In genomic region chr7:99863362-99863761, GRCm38 (mm10) we compare ENCODE assay signal across 7 mouse cellular contexts. TPM values are rescaled to one million over a fixed set of nuclear protein-coding genes. Genes with fewer than 3 reads are reported as not detected.
DNase-seq lines count a peak whose midpoint lies in the region; ATAC-seq and TF ChIP-seq lines count a peak whose summit lies in the region.

Gene Spcs2 (minus strand): TSS chr7:99863462.

- no peaks in the 10 kb centered on the region for H3K9me3 ChIP-seq in ES-Bruce4 (replicated peaks; ENCODE audit: control insufficient read depth, insufficient read depth, low read length, poor library complexity, severe bottlenecking)
- no peaks in the 10 kb centered on the region for H3K9me3 ChIP-seq in forebrain, embryonic 12.5 days
- H3K9me3 ChIP-seq in hindbrain, embryonic 10.5 days: no peaks in the 10 kb centered on the region
- H3K9me3 ChIP-seq in liver, embryonic 12.5 days (replicated peaks): no peaks in the 10 kb centered on the region
- no peaks in the 10 kb centered on the region for H3K9me3 ChIP-seq in stomach, postnatal 0 days (ENCODE audit: control insufficient read depth, low read length)

- H3K9ac ChIP-seq in ES-Bruce4 (ENCODE audit: low read depth, poor library complexity, severe bottlenecking): no peak within 1 kb of the TSS
- H3K9ac ChIP-seq in forebrain, embryonic 12.5 days: no peak within 1 kb of the TSS
- no peak within 1 kb of the TSS for H3K9ac ChIP-seq in liver, embryonic 12.5 days
- no peak within 1 kb of the TSS for H3K9ac ChIP-seq in stomach, postnatal 0 days (ENCODE audit: low read length)

- no peaks in the 10 kb centered on the region for H3K36me3 ChIP-seq in ES-Bruce4 (ENCODE audit: control insufficient read depth, insufficient read depth, low read length, poor library complexity, severe bottlenecking)
- H3K36me3 ChIP-seq in forebrain, embryonic 12.5 days (replicated peaks): no peaks in the 10 kb centered on the region
- no peaks in the 10 kb centered on the region for H3K36me3 ChIP-seq in hindbrain, embryonic 10.5 days
- H3K36me3 ChIP-seq in liver, embryonic 12.5 days: no peaks in the 10 kb centered on the region
- no peaks in the 10 kb centered on the region for H3K36me3 ChIP-seq in stomach, postnatal 0 days (ENCODE audit: control insufficient read depth, insufficient read depth, low read length)

- no peak within 1 kb of the TSS for H3K27ac ChIP-seq in ES-Bruce4 (ENCODE audit: insufficient read depth, low read length)
- 0 out of 2 replicates have a peak within 1 kb of the TSS, but pooled peaks have one; percentile 3 for H3K27ac ChIP-seq in forebrain, embryonic 12.5 days
- peak within 1 kb of the TSS; percentile 83 for H3K27ac ChIP-seq in hindbrain, embryonic 10.5 days
- H3K27ac ChIP-seq in liver, embryonic 12.5 days: no peak within 1 kb of the TSS
- no peak within 1 kb of the TSS for H3K27ac ChIP-seq in stomach, postnatal 0 days (replicated peaks)

- no peak for TF ChIP-seq CTCF in ES-Bruce4 (IDR thresholded peaks at IDR 0.05; ENCODE audit: low read depth, low read length)
- no peak for TF ChIP-seq CTCF in stomach, postnatal 0 days (IDR thresholded peaks at IDR 0.05; ENCODE audit: low read depth)

- TF ChIP-seq EP300 in ES-Bruce4 (IDR thresholded peaks at IDR 0.05; ENCODE audit: insufficient read depth, low read depth, low read length): no peak
- no peak for TF ChIP-seq EP300 in stomach, postnatal 0 days (optimal IDR thresholded peaks at IDR 0.05)

- WGBS in forebrain, embryonic 12.5 days: 67% methylated on average over 7 of the region's 7 CpGs
- 57% methylated on average over 7 of the region's 7 CpGs for WGBS in hindbrain, embryonic 10.5 days
- WGBS in liver, embryonic 12.5 days (ENCODE audit: insufficient replicate concordance): 39% methylated on average over 7 of the region's 7 CpGs
- 50% methylated on average over 7 of the region's 7 CpGs for WGBS in stomach, postnatal 0 days

- no peaks in the 10 kb centered on the region for H3K4me1 ChIP-seq in ES-Bruce4 (ENCODE audit: control insufficient read depth, insufficient read depth, low read length)
- H3K4me1 ChIP-seq in forebrain, embryonic 12.5 days: peaks cover 22% of the 10 kb centered on the region
- H3K4me1 ChIP-seq in hindbrain, embryonic 10.5 days (replicated peaks): peaks cover 36% of the 10 kb centered on the region
- H3K4me1 ChIP-seq in liver, embryonic 12.5 days: peaks cover 10% of the 10 kb centered on the region
- no peaks in the 10 kb centered on the region for H3K4me1 ChIP-seq in stomach, postnatal 0 days (replicated peaks; ENCODE audit: control insufficient read depth, insufficient read depth)

- no peak within 1 kb of the TSS for H3K4me3 ChIP-seq in ES-Bruce4 (ENCODE audit: low read depth, low read length)
- H3K4me3 ChIP-seq in forebrain, embryonic 12.5 days (replicated peaks): no peak within 1 kb of the TSS
- H3K4me3 ChIP-seq in hindbrain, embryonic 10.5 days: no peak within 1 kb of the TSS
- H3K4me3 ChIP-seq in liver, embryonic 12.5 days: no peak within 1 kb of the TSS
- H3K4me3 ChIP-seq in stomach, postnatal 0 days (ENCODE audit: low read depth, low read length): no peak within 1 kb of the TSS

- ATAC-seq in forebrain, embryonic 12.5 days (ENCODE audit: low FRiP score): no peak
- ATAC-seq in liver, embryonic 12.5 days: no peak
- ATAC-seq in stomach, postnatal 0 days (ENCODE audit: low FRiP score, low TSS enrichment): no peak

- no peaks in the 10 kb centered on the region for H3K27me3 ChIP-seq in ES-Bruce4 (ENCODE audit: control insufficient read depth, insufficient read depth, low read length, poor library complexity, severe bottlenecking)
- H3K27me3 ChIP-seq in forebrain, embryonic 12.5 days: no peaks in the 10 kb centered on the region
- H3K27me3 ChIP-seq in hindbrain, embryonic 10.5 days (ENCODE audit: insufficient read depth, poor library complexity, severe bottlenecking): no peaks in the 10 kb centered on the region; the same call in 1 of the 2 replicates
- H3K27me3 ChIP-seq in liver, embryonic 12.5 days (replicated peaks): peaks cover 12% of the 10 kb centered on the region
- no peaks in the 10 kb centered on the region for H3K27me3 ChIP-seq in stomach, postnatal 0 days (ENCODE audit: control insufficient read depth, insufficient read depth, low read length)

- DNase-seq in 416B (ENCODE audit: low read depth): peak; percentile 28
- no peak for DNase-seq in hindbrain, embryonic 10.5 days (ENCODE audit: low spot score)
- DNase-seq in stomach, postnatal 0 days (ENCODE audit: low spot score): no peak
- no peak for DNase-seq in Muller cell, postnatal 12 days (ENCODE audit: inconsistent ontology term)

- TF ChIP-seq POLR2A in ES-Bruce4 (IDR thresholded peaks at IDR 0.05; ENCODE audit: insufficient read depth, low read length): no peak

- no peak within 1 kb of the TSS for H3K4me2 ChIP-seq in forebrain, embryonic 12.5 days
- H3K4me2 ChIP-seq in liver, embryonic 12.5 days: no peak within 1 kb of the TSS
- H3K4me2 ChIP-seq in stomach, postnatal 0 days (replicated peaks; ENCODE audit: low read depth): no peak within 1 kb of the TSS

RNA-seq across cellular contexts. Expression of gene Spcs2, which starts in this region (rescaled TPM):
- polyA plus RNA-seq in ES-Bruce4 (2011; ENCODE audit: insufficient read depth, insufficient read length, low read depth, missing spikeins): 98.6 and 104 TPM in 2 replicates
- 340 and 347 TPM in 2 replicates for polyA plus RNA-seq in forebrain, embryonic 12.5 days (2016; fragmentation: Nextera tagmentation; extraction: Ambion mirVana)
- 352 and 393 TPM in 2 replicates for polyA plus RNA-seq in hindbrain, embryonic 10.5 days (2016; fragmentation: Nextera tagmentation; extraction: Ambion mirVana)
- 216 and 224 TPM in 2 replicates for polyA plus RNA-seq in liver, embryonic 12.5 days (2016; fragmentation: Nextera tagmentation; extraction: Ambion mirVana)
- 289 and 308 TPM in 2 replicates for polyA plus RNA-seq in stomach, postnatal 0 days (2015; fragmentation: Nextera tagmentation; extraction: Ambion mirVana)

Comparison
In these comparisons a context has a peak if more than half of its experiments do, and no peak if none do; other contexts are left out.
1. H3K27ac ChIP-seq: peak in forebrain, embryonic 12.5 days (single experiment) and hindbrain, embryonic 10.5 days (single experiment); none in ES-Bruce4 (single experiment), liver, embryonic 12.5 days (single experiment) and stomach, postnatal 0 days (single experiment).